Mouse (Mus musculus) thymus, postnatal 10 days (tissue): Measurements from ENCODE around the gene Commd3.

Experiments used
- DNase-seq, 2 experiments: peaks; one replicate each; pipeline ENCODE4 v3.0.0; 2021; ENCODE audit warnings: low spot score in 2 of 2

Gene Commd3

DNA sequence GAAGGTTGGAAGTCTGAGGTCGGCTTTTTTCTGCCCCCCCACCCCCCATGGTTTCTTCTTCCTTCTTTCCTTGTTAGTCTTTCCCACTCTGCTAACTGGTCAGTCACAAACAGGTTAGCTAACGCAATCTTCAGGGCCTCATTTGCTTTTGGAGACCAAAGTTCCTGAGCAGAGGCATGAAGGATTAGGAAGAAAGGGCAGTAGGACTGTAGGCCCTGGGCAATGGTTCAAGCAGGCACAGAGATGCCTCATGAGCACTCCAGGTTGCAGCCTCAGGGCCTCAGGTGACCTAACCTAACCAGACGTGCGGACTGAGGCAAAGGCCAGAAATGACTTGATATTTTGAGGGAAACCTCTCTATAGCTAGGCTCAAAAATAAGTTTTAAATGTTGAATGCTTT, 46.3 kb downstream of the Commd3 start:
- DNase-seq, result no peak

DNA sequence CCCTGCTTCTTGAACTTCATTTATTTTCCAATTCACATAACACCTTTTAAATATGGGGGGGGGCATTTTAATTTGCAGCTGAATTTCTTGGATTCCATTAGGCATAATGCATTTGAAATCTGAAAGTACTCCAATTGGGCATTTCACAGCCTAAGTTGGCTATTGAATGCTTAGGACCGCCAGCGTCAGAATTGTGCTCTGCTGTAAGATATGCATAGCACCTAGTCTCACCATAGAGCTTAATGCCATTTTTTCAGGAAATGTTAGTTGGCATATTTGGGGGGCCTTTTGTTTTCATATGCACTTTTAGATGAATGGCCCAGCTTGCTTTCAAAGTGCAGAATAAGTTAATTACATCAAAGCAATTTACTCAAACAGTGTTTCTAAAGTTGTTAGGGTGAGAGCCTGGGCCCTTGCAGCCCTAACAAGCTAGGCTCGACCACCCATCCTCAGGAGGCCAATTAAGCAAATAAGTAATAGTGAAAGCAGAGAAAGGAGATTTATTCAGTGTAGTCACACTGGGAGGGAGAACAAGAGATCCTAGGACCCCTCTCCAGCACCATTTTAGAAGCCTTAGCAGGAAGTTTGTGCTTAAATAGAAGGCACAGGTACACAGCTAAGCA, 50.1 kb downstream of the Commd3 start:
- DNase-seq, result no peak

DNA sequence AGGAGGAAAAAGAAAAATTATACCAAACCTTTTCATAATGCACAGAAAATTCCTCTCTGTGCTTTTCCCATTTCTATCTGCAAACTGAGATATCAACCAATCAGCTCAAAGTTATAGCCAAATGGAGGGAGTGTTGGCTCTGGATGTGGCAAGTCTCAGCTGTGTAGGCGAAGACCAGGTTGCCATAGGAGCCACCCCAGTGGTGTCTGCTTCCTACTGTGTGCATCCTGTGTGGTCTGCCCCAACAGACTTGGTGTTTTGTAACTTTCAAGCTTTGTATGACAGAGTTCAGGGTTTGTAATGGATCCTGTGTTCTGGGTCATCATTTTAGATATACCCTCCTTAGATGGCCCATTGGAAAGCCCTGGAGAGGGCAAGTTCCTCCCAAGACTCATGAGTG, 52.3 kb downstream of the Commd3 start:
- no peak for DNase-seq
